Mouse (Mus musculus): ENCODE results near the gene Vps18.

DNA sequence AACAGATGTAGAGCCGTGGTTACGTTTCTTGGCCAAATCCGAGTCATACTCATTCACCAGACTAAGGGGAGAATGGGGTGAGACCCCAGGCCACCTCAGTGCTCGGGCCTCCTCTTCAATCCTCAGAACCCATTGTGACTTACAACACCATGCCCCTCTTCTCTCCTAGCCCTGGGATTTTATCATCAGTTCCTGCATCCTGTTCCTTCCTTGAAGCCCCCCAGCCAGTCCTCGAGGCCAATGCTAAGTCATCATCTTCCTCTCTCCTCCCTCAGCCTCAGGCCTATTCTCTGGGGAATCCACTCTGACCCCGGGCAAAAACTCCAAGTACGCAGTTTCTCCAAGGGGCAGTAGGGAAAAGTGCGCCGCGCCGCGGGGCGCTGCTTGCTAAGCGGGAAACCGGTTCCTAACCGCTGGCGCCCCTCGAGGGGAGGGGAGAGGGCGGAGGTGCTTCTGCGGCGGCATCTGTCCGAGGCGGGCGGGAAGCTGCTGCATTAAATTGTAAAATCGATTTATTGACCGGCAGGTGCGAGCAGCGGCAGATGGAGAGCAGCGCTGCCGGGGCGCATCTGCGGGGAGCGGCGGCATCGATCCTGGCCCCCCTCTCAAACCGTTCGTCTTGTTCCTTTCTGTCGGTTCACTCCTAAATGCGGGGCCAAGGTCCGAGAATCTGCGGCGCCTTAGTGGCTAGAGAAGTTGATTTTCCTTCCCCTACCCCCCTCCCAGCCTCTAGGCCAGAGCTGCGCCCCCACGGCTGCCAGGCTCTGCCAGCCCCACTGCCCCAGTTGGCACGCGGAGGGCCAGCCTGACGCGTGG is 33.4 kb downstream of the Vps18 start:
- TF ChIP-seq CTCF (IDR thresholded peaks at IDR 0.05; ENCODE audit: low read depth) (no peak), EP300 (IDR thresholded peaks at IDR 0.05; ENCODE audit: low read depth) (no peak)

Data from liver, embryonic 14.5 days (tissue).